Mouse (Mus musculus): ENCODE results near the gene Slc43a3. TPM values are rescaled to one million over a fixed set of nuclear protein-coding genes. Genes with fewer than 3 reads are reported as not detected.
"Not testable (repeated sequence)": the region's sequence is repeated elsewhere in the genome, so short reads cannot be mapped to it uniquely, and the experiment has no call there.

The Slc43a3 gene
- 10 to 100 TPM; 62.5 to 80.9 TPM for total RNA-seq (2021)
- polyA plus RNA-seq (2012; rRNA removed): 57.5 and 59.7 TPM in 2 replicates
- long read RNA-seq, transcript Slc43a3-201 (13 exons, 2,583 nt): major isoform, 31 of 57 reads
- long read RNA-seq, partial matches to known transcripts: 6 of 57 reads
- long read RNA-seq, other reads (novel, unspliced or antisense): 20 of 57 reads

DNA sequence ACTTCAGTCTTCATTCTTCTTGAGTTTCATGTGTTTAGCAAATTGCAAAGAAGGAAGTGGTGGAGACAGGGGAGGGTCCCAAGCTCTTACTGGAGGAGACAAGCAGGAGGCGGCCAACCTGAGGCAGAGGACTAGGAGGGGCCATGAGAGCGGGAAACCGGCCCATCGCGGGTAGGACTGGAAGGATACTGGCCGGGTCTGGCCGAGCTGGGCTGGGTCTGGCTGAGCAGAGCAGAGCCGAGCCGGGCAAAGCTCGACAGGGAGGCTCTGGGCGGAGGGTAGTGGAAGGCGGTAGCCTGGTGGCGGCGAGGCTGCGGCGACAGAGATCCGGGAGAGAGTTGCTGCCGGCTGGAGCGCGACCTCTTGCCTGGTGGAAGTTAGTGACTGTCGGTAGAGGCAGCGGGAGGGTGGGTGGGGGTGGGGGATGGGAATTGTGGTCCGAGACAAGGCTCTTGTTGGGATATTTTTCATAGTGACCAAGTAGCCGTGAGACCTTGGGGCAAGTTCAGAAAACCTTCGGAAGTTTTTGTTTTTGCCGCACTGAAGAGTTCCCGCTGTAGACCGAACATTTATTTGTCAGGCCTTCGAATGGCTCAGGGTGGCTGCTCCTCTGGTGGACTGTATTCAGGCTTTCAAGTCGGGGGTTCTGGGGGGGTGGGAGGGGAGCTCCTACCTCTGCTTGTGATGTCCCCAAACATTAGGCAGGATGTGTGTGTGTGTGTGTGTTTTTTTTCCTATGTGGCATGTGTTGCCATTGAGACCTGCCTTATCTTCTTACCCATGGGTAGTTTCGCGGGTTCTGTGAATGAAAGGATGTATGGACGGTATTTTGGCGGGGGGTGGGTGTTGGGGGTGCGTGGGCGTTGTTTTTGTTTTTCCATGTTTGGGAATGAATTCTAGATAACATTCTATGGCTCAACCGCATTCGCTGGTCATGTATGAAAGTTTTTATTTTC is at the start of gene Slc43a3:
Gene Slc43a3 (plus strand): TSS at position 106 of the 956 bp plus-strand sequence.
- peak; percentile 84 for DNase-seq

GRCm38 (mm10) chr2:84886821-84887281 is 49.5 kb upstream of the Slc43a3 start:
- peak; percentile 38 for DNase-seq

DNA sequence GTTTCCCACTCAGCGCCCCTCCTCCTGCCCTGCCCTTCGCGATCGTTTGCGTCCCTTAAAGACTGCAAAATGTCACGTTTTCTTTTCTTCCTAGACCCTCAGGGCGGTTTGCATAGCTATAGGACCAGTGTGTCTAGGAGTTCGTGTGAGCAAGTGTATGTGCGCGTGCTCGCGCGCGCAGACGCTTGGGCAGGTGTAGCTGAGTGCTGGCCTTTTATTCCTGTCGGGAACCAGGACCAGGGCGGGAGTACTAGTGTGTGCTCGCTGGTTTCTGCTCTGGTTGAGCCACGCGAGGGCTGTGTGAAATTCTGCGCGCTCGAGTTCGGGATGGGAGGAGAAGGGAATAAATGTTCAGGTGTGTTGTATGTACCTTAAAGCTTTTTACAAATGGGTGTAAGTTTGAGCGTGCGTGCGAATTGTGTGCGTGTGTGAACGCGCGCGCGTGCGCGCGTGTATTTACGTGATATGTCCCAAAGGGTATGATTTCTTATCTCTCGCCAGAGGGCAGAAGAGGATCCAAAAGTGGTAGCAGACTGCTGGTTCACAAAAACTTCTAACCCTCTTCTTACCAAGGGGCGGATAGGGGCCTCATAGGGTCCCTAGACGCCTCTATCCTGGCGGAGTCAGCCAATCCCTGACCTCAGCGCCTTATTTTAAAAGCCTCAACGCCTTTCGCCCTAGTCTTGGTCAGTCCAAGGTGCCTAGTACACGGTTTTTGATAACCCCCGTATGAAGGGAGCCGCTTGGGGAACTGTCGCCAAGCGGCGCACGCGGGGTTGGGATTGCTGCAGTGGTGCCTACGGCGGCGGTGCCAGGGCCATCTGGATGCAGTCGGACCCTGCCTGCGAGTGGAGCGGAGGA is 48.7 kb upstream of the Slc43a3 start:
- DNase-seq: peak; percentile 52

DNA sequence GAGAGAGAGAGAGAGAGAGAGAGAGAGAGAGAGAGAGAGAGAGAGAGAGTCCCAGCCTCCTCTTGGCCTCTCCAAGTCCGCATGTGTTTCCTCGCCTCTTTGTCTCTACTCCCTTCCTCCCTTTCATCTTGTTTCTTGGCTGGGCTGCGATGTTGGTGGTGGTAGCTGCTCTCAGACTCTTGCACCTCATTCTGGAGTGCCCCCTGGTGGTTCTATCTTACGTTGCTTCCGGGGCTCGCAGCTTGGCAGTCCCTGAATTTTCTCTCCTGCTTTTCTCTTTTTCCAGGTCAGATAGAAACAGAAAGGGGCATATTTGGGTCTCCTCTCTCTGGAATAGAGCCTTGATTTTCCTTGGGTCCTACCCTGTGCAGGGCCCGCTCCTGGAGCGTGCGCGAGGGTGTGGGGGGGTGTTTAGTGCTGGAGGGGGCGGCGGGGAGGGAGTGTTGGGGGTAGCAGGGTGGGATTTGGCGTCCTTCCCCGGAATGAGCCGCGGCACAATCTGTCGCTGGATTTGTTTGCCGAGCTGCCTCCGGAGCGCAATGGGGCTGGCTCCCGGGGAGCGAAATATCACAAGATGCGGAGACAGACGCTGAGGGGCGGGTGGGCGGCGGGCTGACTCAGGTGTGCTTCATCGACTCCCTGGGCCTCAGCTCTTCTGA is 47.6 kb upstream of the Slc43a3 start:
- peak; percentile 81 for DNase-seq

- DNase-seq: no peak
Measured at GRCm38 (mm10) chr2:84889316-84890044, 46.9 kb upstream of the Slc43a3 start.

- peak; percentile 80 for DNase-seq
Measured at GRCm38 (mm10) chr2:84890045-84890340, 46.4 kb upstream of the Slc43a3 start.

DNA sequence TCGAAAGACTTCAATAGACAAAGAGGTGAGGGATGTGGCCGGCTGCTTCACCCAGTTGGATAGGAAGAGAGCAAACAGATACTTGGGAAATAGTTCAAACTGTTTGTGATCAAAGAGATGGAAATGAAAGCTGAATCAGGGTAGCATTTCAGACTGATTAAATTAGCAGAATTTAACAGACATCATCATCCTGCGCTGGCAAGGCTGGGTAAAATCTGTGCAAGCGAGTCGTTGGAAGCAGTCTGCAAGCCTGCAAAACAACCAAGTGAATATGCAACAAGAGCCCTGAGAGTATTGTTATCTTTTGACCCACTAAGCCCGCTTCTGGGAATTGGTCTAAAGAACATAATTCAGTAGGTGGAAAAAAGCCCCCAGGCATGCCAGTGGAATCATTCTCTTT is 43.0 kb upstream of the Slc43a3 start:
- DNase-seq: no peak

DNA sequence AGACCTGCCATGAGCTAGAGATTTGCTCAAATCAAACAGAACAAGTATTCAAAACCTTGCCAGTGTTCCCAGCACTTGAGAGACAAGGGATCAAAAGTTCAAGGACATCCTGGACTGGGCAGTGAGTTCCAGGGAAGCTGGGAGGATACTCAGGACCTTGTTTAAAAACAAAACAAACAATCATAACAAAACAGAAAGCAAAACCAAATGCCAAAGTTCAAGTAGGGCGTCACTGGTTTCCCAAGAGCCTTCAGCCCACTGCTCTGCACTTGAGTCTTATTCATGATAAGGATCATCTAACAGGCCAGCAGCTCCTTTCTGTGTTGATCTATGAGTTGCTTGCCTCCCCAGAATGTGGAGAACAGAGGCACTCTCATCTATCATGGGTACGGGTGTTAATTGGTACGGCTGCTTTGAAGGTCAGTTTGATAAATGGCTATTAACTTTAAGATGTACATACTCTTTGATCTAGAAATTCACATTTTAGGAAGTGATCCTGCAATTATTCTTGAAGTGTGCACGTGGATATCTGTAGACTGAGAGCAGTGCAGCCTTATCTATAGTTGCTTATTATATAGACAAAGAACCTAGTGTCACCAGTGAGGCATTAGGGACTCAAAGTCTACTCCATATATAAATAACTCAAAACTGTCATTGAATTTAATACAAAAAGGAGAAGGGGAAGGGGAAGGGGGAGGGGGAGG is 40.7 kb upstream of the Slc43a3 start:
- no peak for DNase-seq

- not testable (repeated sequence) for DNase-seq
Measured at GRCm38 (mm10) chr2:84896686-84897085, 39.7 kb upstream of the Slc43a3 start.

DNA sequence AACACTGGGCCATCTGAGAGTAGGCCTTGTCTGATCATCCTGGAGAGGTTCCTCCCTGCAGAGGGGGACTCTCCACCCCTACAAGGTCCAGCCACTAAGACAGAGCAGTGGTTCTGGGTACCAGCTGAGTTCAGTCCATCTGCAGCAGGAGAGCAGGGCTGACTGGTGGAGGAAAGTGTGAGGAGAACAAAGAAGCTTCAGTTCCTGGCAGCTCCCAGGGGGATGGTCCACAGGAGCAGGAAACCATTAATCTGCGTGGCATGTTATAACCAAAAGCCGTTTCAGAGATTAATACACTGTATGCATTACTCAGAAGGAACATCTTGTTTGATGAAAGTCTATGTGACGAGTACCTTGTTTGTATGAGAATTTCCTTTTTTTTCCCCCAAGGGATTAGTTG is 23.7 kb upstream of the Slc43a3 start:
- DNase-seq: no peak

GRCm38 (mm10) chr2:84913881-84914280 is 22.5 kb upstream of the Slc43a3 start:
- DNase-seq: no peak

DNA sequence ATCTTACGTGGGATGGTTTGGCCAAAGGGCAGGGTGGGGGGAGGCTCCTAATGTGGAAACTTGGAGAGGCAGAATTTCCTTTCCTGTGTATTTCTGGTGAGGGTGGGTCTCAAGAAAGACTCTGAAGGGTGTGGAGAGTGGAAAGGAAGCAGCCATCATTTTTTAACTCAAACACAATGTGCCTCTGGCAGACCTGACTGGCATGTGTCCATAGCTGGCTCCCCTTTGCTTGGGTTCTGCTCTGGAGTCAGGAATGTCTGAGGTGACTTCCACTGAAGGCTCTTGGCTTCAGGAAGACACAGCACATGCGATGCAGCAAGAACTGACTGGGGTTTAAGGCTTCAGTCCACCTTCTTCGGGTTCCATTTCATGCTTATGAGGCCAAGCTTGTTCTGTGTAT is 21.0 kb upstream of the Slc43a3 start:
- DNase-seq: no peak

- DNase-seq: peak; percentile 58
Measured at GRCm38 (mm10) chr2:84916548-84917320, 19.6 kb upstream of the Slc43a3 start.

GRCm38 (mm10) chr2:84918188-84918587 is 18.2 kb upstream of the Slc43a3 start:
- no peak for DNase-seq

DNA sequence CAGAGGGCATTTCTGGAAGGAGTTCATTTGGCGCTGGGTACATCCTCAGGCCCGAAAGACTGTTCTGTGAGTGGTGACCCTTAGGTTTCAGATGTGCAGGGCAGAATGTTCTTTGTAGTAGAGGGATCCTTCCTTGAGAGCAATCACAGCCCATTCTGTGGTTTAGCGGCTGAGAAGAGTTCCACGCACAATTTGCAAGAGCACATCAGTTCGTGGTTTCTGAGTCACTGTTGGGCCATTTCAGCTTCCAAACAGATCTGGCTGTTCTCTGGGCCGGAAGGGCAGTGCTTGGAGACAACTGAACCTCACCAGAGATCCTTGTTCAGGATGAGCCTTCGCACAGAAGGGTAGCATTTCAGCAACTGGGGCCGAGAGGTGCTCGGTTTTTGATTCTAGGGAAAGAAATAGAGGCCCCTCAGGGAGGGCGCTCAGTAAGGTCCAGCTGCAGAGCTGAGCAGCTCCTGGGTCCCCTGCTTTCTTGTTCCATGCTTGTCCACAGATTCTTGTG is 16.7 kb upstream of the Slc43a3 start:
- DNase-seq: no peak

DNA sequence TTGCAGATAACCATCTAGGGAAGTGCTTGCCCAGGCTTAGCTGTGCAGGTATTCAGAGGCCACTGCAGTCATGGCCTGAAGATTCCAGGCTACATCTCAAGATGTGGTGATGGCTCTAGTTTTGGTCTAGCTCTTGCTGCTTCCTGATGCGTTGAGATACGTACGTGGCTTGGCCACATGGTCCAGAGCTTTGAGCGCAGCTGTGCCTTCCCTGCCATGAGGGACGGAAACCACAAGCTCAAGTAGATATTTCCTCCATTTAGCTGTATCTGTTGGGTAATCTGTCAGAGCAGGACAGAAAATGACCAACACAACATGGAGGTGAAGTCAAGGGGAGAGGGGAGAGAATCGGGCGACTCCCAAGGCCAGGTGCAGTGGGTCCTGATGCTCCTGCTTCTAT is 6.2 kb upstream of the Slc43a3 start:
- DNase-seq: no peak

- no peak for DNase-seq
Measured at GRCm38 (mm10) chr2:84933992-84934648, 2.3 kb upstream of the Slc43a3 start.

DNA sequence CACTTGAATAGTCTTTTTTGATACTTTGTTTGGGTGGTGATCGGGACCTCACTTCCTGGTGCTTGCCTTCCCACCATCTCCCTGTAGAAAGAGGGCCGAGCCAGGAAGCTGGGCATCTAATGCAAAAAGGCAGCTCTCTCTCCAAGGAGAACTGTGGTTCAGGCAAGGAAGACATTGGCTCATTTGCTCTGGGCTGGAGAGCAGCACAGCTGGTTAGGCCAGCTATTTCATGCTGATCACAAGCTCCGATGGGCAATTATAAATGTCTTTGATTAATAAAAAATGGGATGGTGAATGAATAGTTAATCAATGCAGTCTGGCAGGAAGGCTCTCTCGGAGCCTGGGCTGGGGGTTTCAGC is 1.8 kb upstream of the Slc43a3 start:
- DNase-seq: no peak

DNA sequence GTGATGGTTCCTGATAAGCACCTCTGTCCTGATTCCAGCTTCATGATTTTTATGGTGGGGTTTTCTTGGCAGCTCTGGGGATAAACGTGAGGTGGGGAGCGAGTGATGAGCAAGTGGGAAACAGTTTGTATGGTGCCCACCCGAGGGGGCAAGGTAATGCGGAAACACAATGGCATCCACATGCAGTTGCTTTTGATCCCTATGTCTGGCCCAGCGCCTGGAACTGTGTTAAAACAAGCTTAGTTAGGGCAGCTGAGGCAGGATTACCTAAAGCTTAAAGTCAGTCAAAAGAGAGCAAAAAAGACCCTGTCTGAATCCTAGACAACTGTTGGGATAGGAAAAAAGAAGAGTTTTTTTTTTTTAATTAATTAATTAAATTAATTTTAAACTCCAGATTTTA is 1.3 kb upstream of the Slc43a3 start:
- DNase-seq: no peak

All from adrenal gland, adult 2 months (tissue).